Mouse (Mus musculus) embryonic fibroblast, embryonic 13.5 days (primary cell): Measurements from ENCODE around the gene Ncoa1.

Experiments
- CTCF ChIP-seq: IDR thresholded peaks from 2 replicates; pipeline ENCODE4 v1.5.1; 2011; ENCODE audit warnings: mild to moderate bottlenecking, control low read depth, low read length, moderate library complexity, borderline replicate concordance; ENCODE audit not compliant: insufficient read depth
- POLR2A ChIP-seq: IDR thresholded peaks from 2 replicates; pipeline ENCODE4 v1.6.1; 2011; ENCODE audit warnings: low read depth, mild to moderate bottlenecking, control low read depth, low read length, moderate library complexity

DNA sequence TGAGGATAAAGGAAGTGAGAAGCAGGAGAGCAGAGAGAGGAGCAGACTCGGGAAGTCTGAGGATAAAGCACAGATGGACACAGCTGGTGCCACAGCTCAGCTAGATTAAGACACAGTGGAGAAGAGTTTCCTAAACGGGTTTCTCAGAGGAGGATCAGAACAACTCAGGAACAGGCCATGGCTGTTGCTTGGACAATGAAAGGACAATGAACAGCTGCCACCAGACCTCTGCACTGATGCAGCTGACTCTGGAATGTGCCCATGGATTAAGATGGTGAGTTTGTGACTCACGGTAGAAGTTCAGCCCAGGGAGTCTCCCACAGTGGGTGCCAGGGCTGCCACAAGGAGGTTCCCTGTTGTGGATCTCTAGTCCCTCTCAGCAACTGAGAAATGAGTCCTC lies 191.8 kb downstream of the Ncoa1 start:
- TF ChIP-seq CTCF: no peak
- no peak for TF ChIP-seq POLR2A
